10 mouse cellular contexts compared by ENCODE assay signal in the genomic region with DNA sequence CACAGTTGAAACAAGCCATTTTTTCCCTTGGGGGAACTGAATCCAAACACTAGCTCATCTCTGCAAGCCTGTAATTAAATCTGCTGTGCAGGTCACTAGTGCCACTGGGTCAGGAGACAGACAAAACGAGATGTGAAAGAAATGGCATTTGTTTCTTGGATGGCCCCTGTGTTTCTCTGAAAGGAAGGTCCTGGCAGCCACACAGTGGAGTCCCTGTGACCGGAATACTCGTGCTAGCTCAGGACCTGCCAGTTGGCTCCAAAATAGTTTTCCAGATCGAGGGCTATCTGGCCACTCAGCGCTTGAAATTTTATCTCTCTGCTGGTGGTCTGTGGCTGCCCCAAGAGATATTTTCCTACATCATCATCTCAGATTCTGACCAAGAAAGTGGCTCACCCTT.
A peak's percentile ranks its signal among the peaks of the same experiment; 100 is the strongest.
DNase-seq lines count a peak whose midpoint lies in the region; ATAC-seq and TF ChIP-seq lines count a peak whose summit lies in the region.
"Had no signal": no experiment of that assay in that cellular context is flagged by ENCODE, and none has a peak within 500 bp of the region (broad histone marks: within the 10 kb centered on the region; RNA-seq: fewer than 3 reads in every experiment).

No protein-coding gene starts in this region.

- no peak overlapping the region for H3K27ac ChIP-seq in heart, embryonic 11.5 days (ENCODE audit: low read depth, low read length)
- no peak overlapping the region for H3K27ac ChIP-seq in lung, postnatal 0 days (ENCODE audit: low read length)
- H3K27ac ChIP-seq in liver, postnatal 0 days (ENCODE audit: low read depth): no peak overlapping the region
- H3K27ac ChIP-seq: limb, embryonic 12.5 days had no signal

- no peaks in the 10 kb centered on the region for H3K4me1 ChIP-seq in heart, embryonic 11.5 days (ENCODE audit: control insufficient read depth, insufficient read depth, low read length)
- H3K4me1 ChIP-seq in lung, postnatal 0 days (ENCODE audit: insufficient read depth, low read depth, low read length): no peaks in the 10 kb centered on the region
- no peaks in the 10 kb centered on the region for H3K4me1 ChIP-seq in liver, postnatal 0 days (ENCODE audit: insufficient read depth)
- H3K4me1 ChIP-seq: limb, embryonic 12.5 days had no signal

- intact Hi-C loops in gastrocnemius, postnatal 14 days (cut with DNase I; ENCODE audit: low total_unique reads): no loop called here

- H3K9ac ChIP-seq in heart, embryonic 11.5 days (ENCODE audit: low read depth, low read length): no peak overlapping the region
- H3K9ac ChIP-seq in lung, postnatal 0 days (replicated peaks; ENCODE audit: low read depth): no peak overlapping the region
- no peak overlapping the region for H3K9ac ChIP-seq in liver, postnatal 0 days (replicated peaks)
- H3K9ac ChIP-seq: limb, embryonic 12.5 days had no signal

- no peak overlapping the region for H3K4me2 ChIP-seq in heart, embryonic 11.5 days
- H3K4me2 ChIP-seq in lung, postnatal 0 days (replicated peaks; ENCODE audit: low read depth, low read length): no peak overlapping the region
- no peak overlapping the region for H3K4me2 ChIP-seq in liver, postnatal 0 days (ENCODE audit: low read depth, low read length)
- H3K4me2 ChIP-seq: limb, embryonic 12.5 days had no signal

- no peak overlapping the region for H3K4me3 ChIP-seq in heart, embryonic 11.5 days (ENCODE audit: low read depth, low read length)
- no peak overlapping the region for H3K4me3 ChIP-seq in lung, postnatal 0 days (ENCODE audit: low read depth, low read length)
- no peak overlapping the region for H3K4me3 ChIP-seq in liver, postnatal 0 days (ENCODE audit: low read depth, low read length)
- H3K4me3 ChIP-seq: limb, embryonic 12.5 days had no signal

- 21% methylated on average over 5 of the region's 5 CpGs for WGBS in heart, embryonic 11.5 days (ENCODE audit: insufficient replicate concordance)
- 55% methylated on average over 5 of the region's 5 CpGs for WGBS in lung, postnatal 0 days
- whole genome bisulfite sequencing in liver, postnatal 0 days (ENCODE audit: insufficient replicate concordance): 55% methylated on average over 5 of the region's 5 CpGs

- no peak for TF ChIP-seq EP300 in lung, postnatal 0 days (IDR thresholded peaks at IDR 0.05)
- TF ChIP-seq EP300 in liver, postnatal 0 days (IDR thresholded peaks at IDR 0.05; ENCODE audit: low read depth): no peak

- no peaks in the 10 kb centered on the region for H3K9me3 ChIP-seq in heart, embryonic 11.5 days (replicated peaks; ENCODE audit: control insufficient read depth, low read length)
- no peaks in the 10 kb centered on the region for H3K9me3 ChIP-seq in lung, postnatal 0 days (ENCODE audit: low read length)
- no peaks in the 10 kb centered on the region for H3K9me3 ChIP-seq in liver, postnatal 0 days (ENCODE audit: low read length)
- H3K9me3 ChIP-seq: limb, embryonic 12.5 days had no signal

- ATAC-seq in heart, embryonic 11.5 days (replicated peaks; ENCODE audit: insufficient number of reproducible peaks, low FRiP score, low TSS enrichment): no peak
- no peak for ATAC-seq in lung, postnatal 0 days
- ATAC-seq in liver, postnatal 0 days: no peak

- no peak for TF ChIP-seq CTCF in brain, embryonic 14.5 days (IDR thresholded peaks at IDR 0.05; ENCODE audit: borderline replicate concordance, extremely low read depth, insufficient read depth, insufficient read length)
- TF ChIP-seq CTCF in lung, postnatal 0 days (IDR thresholded peaks at IDR 0.05): no peak
- TF ChIP-seq CTCF in liver, postnatal 0 days (IDR thresholded peaks at IDR 0.05; ENCODE audit: low read depth): no peak

- DNase-seq in heart, adult 18-20 months: peak; percentile 73 to 79
- peak; percentile 24 for DNase-seq in brain, embryonic 14.5 days (ENCODE audit: low read depth)
- peak; percentile 37 for DNase-seq in gastrocnemius, postnatal 14 days
- DNase-seq in layer of hippocampus, postnatal 14 days (ENCODE audit: low spot score in 2 of 2): peak; percentile 14 to 54
- no peak for DNase-seq in kidney, postnatal 14 days
- DNase-seq in lung, postnatal 0 days (ENCODE audit: low spot score): no peak
- DNase-seq in liver, postnatal 0 days: no peak
- DNase-seq: spleen, adult 18-20 months had no signal

- H3K27me3 ChIP-seq in heart, embryonic 11.5 days (ENCODE audit: control insufficient read depth, insufficient read depth, low read length): no peaks in the 10 kb centered on the region
- H3K27me3 ChIP-seq in lung, postnatal 0 days (replicated peaks; ENCODE audit: insufficient read depth, low read length): no peaks in the 10 kb centered on the region
- no peaks in the 10 kb centered on the region for H3K27me3 ChIP-seq in liver, postnatal 0 days (ENCODE audit: insufficient read depth, low read length)
- H3K27me3 ChIP-seq: limb, embryonic 12.5 days had no signal

- no peaks in the 10 kb centered on the region for H3K36me3 ChIP-seq in heart, embryonic 11.5 days (ENCODE audit: control insufficient read depth, insufficient read depth, low read length)
- H3K36me3 ChIP-seq in lung, postnatal 0 days (ENCODE audit: insufficient read depth, low read length): no peaks in the 10 kb centered on the region
- no peaks in the 10 kb centered on the region for H3K36me3 ChIP-seq in liver, postnatal 0 days (replicated peaks; ENCODE audit: insufficient read depth, low read length)
- H3K36me3 ChIP-seq: limb, embryonic 12.5 days had no signal

- TF ChIP-seq POLR2A in brain, embryonic 14.5 days (IDR thresholded peaks at IDR 0.05; ENCODE audit: borderline replicate concordance, extremely low read depth, insufficient read depth, insufficient read length, poor library complexity, severe bottlenecking): no peak

Comparison
In these comparisons a context has a peak if more than half of its experiments do, and no peak if none do; other contexts are left out.
1. DNase-seq: peak in heart, adult 18-20 months (2 of 2), brain, embryonic 14.5 days (single experiment), gastrocnemius, postnatal 14 days (single experiment) and layer of hippocampus, postnatal 14 days (2 of 2); none in kidney, postnatal 14 days (single experiment), lung, postnatal 0 days (single experiment) and liver, postnatal 0 days (single experiment).